Mouse (Mus musculus): ENCODE measurements around the gene Atxn2. TPM values are rescaled to one million over a fixed set of nuclear protein-coding genes. Genes with fewer than 3 reads are reported as not detected.
"Not testable (repeated sequence)": the region's sequence is repeated elsewhere in the genome, so short reads cannot be mapped to it uniquely, and the experiment has no call there.

The Atxn2 gene
- polyA plus RNA-seq, 1 experiment from 2014 or later = 75.2 TPM

DNA sequence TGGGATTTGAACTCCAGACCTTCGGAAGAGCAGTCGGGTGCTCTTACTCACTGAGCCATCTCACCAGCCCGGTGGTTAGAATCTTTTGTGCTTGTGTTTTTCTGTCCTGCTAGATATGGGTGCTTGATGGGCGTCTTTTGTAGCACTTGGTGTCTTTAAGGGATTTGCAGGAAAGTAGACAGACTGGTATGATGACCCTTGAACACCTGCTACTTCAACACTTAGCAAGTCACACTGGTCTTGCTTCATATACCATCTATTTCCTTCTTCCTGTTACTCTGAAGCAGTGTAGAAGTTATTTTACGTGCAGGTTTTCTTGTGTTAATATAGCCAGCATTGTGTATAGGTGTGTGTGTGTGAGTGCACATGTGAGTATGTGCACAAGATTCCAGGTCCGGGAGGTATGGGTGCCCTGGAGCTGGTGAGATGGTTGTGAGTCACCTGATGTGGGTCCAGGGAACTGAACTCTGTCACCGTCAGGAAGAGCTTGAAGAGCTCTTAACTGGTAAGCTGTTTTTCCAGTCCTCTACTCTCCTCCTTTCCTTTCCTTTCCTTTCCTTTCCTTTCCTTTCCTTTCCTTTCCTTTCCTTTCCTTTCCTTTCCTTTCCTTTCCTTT, 27.5 kb downstream of the Atxn2 start:
- Histone ChIP-seq H3K4me1 (replicated peaks; ENCODE audit: control insufficient read depth, insufficient read depth, low read length) (no peaks in the 10 kb centered on the region), H3K4me3 (ENCODE audit: low read depth, low read length) (no peak overlapping the region), H3K9me3 (ENCODE audit: control insufficient read depth, low read length) (no peaks in the 10 kb centered on the region), H3K27ac (ENCODE audit: low read depth, low read length) (no peak overlapping the region), H3K27me3 (ENCODE audit: control insufficient read depth, insufficient read depth, low read length) (no peaks in the 10 kb centered on the region), H3K4me2 (replicated peaks; ENCODE audit: low read depth, low read length) (no peak overlapping the region), H3K36me3 (ENCODE audit: control insufficient read depth, insufficient read depth, low read length) (no peaks in the 10 kb centered on the region), H3K9ac (ENCODE audit: low read depth, low read length) (no peak overlapping the region)
- WGBS = 92% methylated on average over 7 of the region's 7 CpGs
- DNase-seq (ENCODE audit: low spot score) (no peak), ATAC-seq (ENCODE audit: low FRiP score) (no peak)

DNA sequence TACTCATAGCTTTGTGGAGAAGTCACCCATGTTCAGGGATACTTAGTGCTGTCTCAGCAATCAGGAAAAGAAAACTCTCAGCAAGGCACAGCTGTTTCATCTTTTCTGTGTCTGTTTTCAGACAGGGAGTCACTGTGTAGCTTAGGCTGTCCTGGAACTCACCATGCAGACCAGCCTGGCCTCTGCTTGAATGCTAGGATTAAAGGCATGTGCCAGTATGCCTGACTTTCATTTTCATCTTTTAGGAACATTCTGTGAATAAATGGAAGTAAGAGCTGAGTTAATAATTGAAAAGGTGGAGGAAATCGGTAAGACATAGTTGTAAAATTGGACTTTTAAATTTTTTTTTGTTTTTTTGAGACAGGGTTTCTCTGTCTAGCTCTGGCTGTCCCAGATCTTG, 29.4 kb downstream of the Atxn2 start:
- 95% methylated on average over 1 of the region's 1 CpGs for WGBS
- Histone ChIP-seq H3K27ac (ENCODE audit: low read depth, low read length) (no peak overlapping the region), H3K36me3 (ENCODE audit: control insufficient read depth, insufficient read depth, low read length) (no peaks in the 10 kb centered on the region), H3K4me1 (replicated peaks; ENCODE audit: control insufficient read depth, insufficient read depth, low read length) (no peaks in the 10 kb centered on the region), H3K9ac (ENCODE audit: low read depth, low read length) (no peak overlapping the region), H3K27me3 (ENCODE audit: control insufficient read depth, insufficient read depth, low read length) (no peaks in the 10 kb centered on the region), H3K9me3 (ENCODE audit: control insufficient read depth, low read length) (no peaks in the 10 kb centered on the region), H3K4me3 (ENCODE audit: low read depth, low read length) (no peak overlapping the region), H3K4me2 (replicated peaks; ENCODE audit: low read depth, low read length) (no peak overlapping the region)
- DNase-seq (ENCODE audit: low spot score) (no peak), ATAC-seq (ENCODE audit: low FRiP score) (no peak)

DNA sequence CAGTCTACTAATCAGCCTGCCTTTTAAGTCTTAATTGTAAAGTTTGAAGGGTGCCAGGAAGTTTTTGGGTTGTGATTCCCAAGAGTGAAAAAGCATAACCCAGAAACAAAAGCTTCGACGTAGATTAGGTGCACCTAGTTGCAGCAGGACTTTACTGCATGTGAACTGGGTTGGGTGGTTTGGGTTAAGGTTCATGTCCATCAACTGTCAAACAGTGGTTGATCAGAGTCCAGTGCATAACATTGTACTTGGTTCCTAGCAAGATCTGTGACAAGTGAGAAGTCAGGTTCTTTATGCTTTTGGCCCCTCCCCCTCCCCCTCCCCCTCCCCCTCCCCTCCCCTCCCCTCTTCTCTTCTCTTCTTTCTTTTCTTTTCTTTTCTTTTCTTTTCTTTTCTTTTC, 31.8 kb downstream of the Atxn2 start:
- no peak overlapping the region for H3K9ac ChIP-seq (ENCODE audit: low read depth, low read length)
- H3K9me3 ChIP-seq (ENCODE audit: control insufficient read depth, low read length) = no peaks in the 10 kb centered on the region
- H3K4me1 ChIP-seq (replicated peaks; ENCODE audit: control insufficient read depth, insufficient read depth, low read length) = no peaks in the 10 kb centered on the region
- H3K4me2 ChIP-seq (replicated peaks; ENCODE audit: low read depth, low read length) = no peak overlapping the region
- no peak overlapping the region for H3K4me3 ChIP-seq (ENCODE audit: low read depth, low read length)
- no peaks in the 10 kb centered on the region for H3K36me3 ChIP-seq (ENCODE audit: control insufficient read depth, insufficient read depth, low read length)
- no peaks in the 10 kb centered on the region for H3K27me3 ChIP-seq (ENCODE audit: control insufficient read depth, insufficient read depth, low read length)
- H3K27ac ChIP-seq (ENCODE audit: low read depth, low read length) = no peak overlapping the region
- no peak for DNase-seq (ENCODE audit: low spot score)
- no peak for ATAC-seq (ENCODE audit: low FRiP score)
- WGBS = 93% methylated on average over 2 of the region's 2 CpGs

GRCm38 (mm10) chr5:121747884-121748594, 36.9 kb downstream of the Atxn2 start:
- H3K27me3 ChIP-seq (ENCODE audit: control insufficient read depth, insufficient read depth, low read length); H3K4me2 ChIP-seq (replicated peaks; ENCODE audit: low read depth, low read length); H3K27ac ChIP-seq (ENCODE audit: low read depth, low read length); H3K9me3 ChIP-seq (ENCODE audit: control insufficient read depth, low read length); H3K9ac ChIP-seq (ENCODE audit: low read depth, low read length); ATAC-seq (ENCODE audit: low FRiP score); H3K4me1 ChIP-seq (replicated peaks; ENCODE audit: control insufficient read depth, insufficient read depth, low read length); DNase-seq (ENCODE audit: low spot score); H3K36me3 ChIP-seq (ENCODE audit: control insufficient read depth, insufficient read depth, low read length); H3K4me3 ChIP-seq (ENCODE audit: low read depth, low read length): not testable (repeated sequence)
- 89% methylated on average over 4 of the region's 4 CpGs for WGBS

DNA sequence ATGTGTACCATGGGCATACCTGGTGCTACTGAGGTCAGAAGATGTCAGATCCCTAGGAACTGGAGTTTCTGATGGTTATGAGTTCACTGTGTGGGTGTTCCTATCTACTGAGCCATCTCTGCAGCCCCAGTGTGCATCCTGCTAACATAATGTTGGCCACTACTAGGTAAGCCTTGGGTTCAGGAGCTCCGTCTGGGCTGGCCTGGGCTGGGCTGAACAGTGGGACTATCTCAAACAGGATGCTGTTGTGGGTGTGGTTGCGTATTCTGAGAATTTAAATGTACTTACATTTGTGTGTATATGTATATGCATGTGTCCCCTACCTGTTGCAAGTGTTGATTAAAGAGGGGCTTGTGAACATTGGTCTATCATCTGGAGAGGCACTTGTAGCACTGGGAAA, 38.5 kb downstream of the Atxn2 start:
- Histone ChIP-seq H3K9ac (ENCODE audit: low read depth, low read length) (no peak overlapping the region), H3K9me3 (ENCODE audit: control insufficient read depth, low read length) (no peaks in the 10 kb centered on the region), H3K4me1 (replicated peaks; ENCODE audit: control insufficient read depth, insufficient read depth, low read length) (no peaks in the 10 kb centered on the region), H3K27ac (ENCODE audit: low read depth, low read length) (no peak overlapping the region), H3K4me3 (ENCODE audit: low read depth, low read length) (no peak overlapping the region), H3K27me3 (ENCODE audit: control insufficient read depth, insufficient read depth, low read length) (no peaks in the 10 kb centered on the region), H3K36me3 (ENCODE audit: control insufficient read depth, insufficient read depth, low read length) (no peaks in the 10 kb centered on the region), H3K4me2 (replicated peaks; ENCODE audit: low read depth, low read length) (no peak overlapping the region)
- WGBS = 97% methylated on average over 2 of the region's 2 CpGs
- ATAC-seq (ENCODE audit: low FRiP score) (no peak), DNase-seq (ENCODE audit: low spot score) (no peak)

DNA sequence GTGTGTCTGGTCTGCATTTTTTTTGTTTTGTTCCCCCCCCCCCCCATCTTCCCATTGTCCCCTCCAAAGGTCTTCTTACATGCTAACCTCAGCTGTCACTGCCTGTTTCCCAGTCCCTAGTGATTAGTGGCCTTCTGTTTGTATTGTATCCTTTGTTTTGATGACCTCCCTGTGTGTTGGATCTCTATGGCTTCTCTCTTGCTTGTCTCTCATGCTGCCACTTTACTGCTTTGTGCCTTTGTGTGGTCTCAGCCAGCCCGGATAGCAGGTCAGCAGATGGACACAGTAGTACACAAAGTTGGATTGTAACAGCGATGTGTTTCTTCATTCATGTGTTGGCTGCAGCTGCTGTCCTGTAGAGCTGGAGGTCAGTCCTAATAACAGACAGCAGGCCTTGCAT, 46.8 kb downstream of the Atxn2 start:
- no peak overlapping the region for H3K4me3 ChIP-seq (ENCODE audit: low read depth, low read length)
- peak overlapping the region; percentile 30; the same call in 1 of the 2 replicates for H3K27ac ChIP-seq (ENCODE audit: low read depth, low read length)
- no peaks in the 10 kb centered on the region for H3K9me3 ChIP-seq (ENCODE audit: control insufficient read depth, low read length)
- DNase-seq (ENCODE audit: low spot score) (peak; percentile 48), ATAC-seq (ENCODE audit: low FRiP score) (peak; percentile 64; the same call in 1 of the 2 replicates)
- no peaks in the 10 kb centered on the region for H3K27me3 ChIP-seq (ENCODE audit: control insufficient read depth, insufficient read depth, low read length)
- H3K4me1 ChIP-seq (replicated peaks; ENCODE audit: control insufficient read depth, insufficient read depth, low read length) = no peaks in the 10 kb centered on the region
- whole genome bisulfite sequencing = 21% methylated on average over 2 of the region's 2 CpGs
- H3K4me2 ChIP-seq (replicated peaks; ENCODE audit: low read depth, low read length) = no peak overlapping the region
- H3K36me3 ChIP-seq (ENCODE audit: control insufficient read depth, insufficient read depth, low read length) = no peaks in the 10 kb centered on the region
- H3K9ac ChIP-seq (ENCODE audit: low read depth, low read length) = 0 out of 2 replicates have a peak overlapping the region, but pooled peaks have one; percentile 23

DNA sequence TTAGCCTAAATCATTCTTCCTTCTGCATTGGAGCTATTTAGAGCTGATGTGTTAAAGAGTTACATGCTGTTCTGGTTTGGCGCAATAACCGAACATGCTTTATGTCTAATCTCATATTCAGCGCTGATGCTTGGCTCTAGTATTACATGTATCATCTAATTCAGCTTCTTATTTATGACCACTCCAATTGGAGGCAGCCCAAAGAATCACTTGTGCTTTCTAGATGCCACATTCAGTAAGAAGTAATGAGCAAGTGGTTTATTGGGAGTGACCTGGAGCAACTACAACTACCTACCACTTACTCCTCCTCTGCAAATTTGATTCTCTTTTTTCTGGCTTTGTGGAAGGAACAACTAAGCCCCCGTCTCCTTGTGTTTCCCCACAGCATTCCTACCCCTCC, 47.2 kb downstream of the Atxn2 start:
- H3K4me2 ChIP-seq (replicated peaks; ENCODE audit: low read depth, low read length) = no peak overlapping the region
- H3K9ac ChIP-seq (ENCODE audit: low read depth, low read length) = no peak overlapping the region
- ATAC-seq (ENCODE audit: low FRiP score) = no peak
- H3K4me1 ChIP-seq (replicated peaks; ENCODE audit: control insufficient read depth, insufficient read depth, low read length) = no peaks in the 10 kb centered on the region
- 91% methylated on average over 4 of the region's 4 CpGs for WGBS
- no peaks in the 10 kb centered on the region for H3K27me3 ChIP-seq (ENCODE audit: control insufficient read depth, insufficient read depth, low read length)
- no peaks in the 10 kb centered on the region for H3K36me3 ChIP-seq (ENCODE audit: control insufficient read depth, insufficient read depth, low read length)
- DNase-seq (ENCODE audit: low spot score) = no peak
- no peaks in the 10 kb centered on the region for H3K9me3 ChIP-seq (ENCODE audit: control insufficient read depth, low read length)
- no peak overlapping the region for H3K4me3 ChIP-seq (ENCODE audit: low read depth, low read length)
- no peak overlapping the region for H3K27ac ChIP-seq (ENCODE audit: low read depth, low read length)

GRCm38 (mm10) chr5:121759921-121760320, 48.8 kb downstream of the Atxn2 start:
- Histone ChIP-seq H3K9me3 (ENCODE audit: control insufficient read depth, low read length) (no peaks in the 10 kb centered on the region), H3K9ac (ENCODE audit: low read depth, low read length) (no peak overlapping the region), H3K4me1 (replicated peaks; ENCODE audit: control insufficient read depth, insufficient read depth, low read length) (no peaks in the 10 kb centered on the region), H3K27me3 (ENCODE audit: control insufficient read depth, insufficient read depth, low read length) (no peaks in the 10 kb centered on the region), H3K4me3 (ENCODE audit: low read depth, low read length) (no peak overlapping the region), H3K36me3 (ENCODE audit: control insufficient read depth, insufficient read depth, low read length) (no peaks in the 10 kb centered on the region), H3K4me2 (replicated peaks; ENCODE audit: low read depth, low read length) (no peak overlapping the region), H3K27ac (ENCODE audit: low read depth, low read length) (no peak overlapping the region)
- ATAC-seq (ENCODE audit: low FRiP score) = no peak
- DNase-seq (ENCODE audit: low spot score) = no peak
- 93% methylated on average over 4 of the region's 4 CpGs for WGBS

GRCm38 (mm10) chr5:121761459-121761858, 50.3 kb downstream of the Atxn2 start:
- Histone ChIP-seq H3K4me2 (replicated peaks; ENCODE audit: low read depth, low read length) (no peak overlapping the region), H3K27ac (ENCODE audit: low read depth, low read length) (no peak overlapping the region), H3K9ac (ENCODE audit: low read depth, low read length) (no peak overlapping the region), H3K27me3 (ENCODE audit: control insufficient read depth, insufficient read depth, low read length) (no peaks in the 10 kb centered on the region), H3K4me3 (ENCODE audit: low read depth, low read length) (no peak overlapping the region), H3K9me3 (ENCODE audit: control insufficient read depth, low read length) (no peaks in the 10 kb centered on the region), H3K36me3 (ENCODE audit: control insufficient read depth, insufficient read depth, low read length) (no peaks in the 10 kb centered on the region), H3K4me1 (replicated peaks; ENCODE audit: control insufficient read depth, insufficient read depth, low read length) (no peaks in the 10 kb centered on the region)
- no peak for DNase-seq (ENCODE audit: low spot score)
- ATAC-seq (ENCODE audit: low FRiP score) = no peak
- WGBS = 68% methylated on average over 7 of the region's 7 CpGs

Measured in hindbrain, embryonic 11.5 days (tissue).